Mouse (Mus musculus): ENCODE measurements at regions not wholly inside any gene's neighbourhood (a gene's known extent, or its start where the extent isn't known, plus 50 kb on each side); places are given as distances from the start of the nearest gene placed in this dataset.

DNA sequence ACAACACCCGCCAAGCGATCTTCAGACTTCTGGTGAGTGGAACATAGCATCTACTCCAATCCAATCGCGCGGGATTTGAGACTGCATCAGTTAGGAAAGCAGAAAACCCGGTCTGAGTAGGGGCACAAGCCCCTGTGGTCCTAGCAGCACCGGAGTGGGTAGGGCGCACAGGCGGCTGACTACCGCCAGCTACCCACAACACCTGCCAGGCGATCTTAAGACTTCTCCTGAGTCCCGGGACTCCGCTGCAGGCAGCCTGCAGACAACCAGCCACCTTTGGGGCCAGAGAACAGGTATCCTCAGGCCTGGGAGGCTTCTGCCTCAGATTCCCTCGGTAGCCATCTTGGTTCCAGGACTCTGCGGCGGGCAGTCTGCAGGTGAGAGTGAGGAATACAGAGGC, 208.2 kb upstream of the Pdzrn3 start:
- DNase-seq (ENCODE audit: low read depth): no peak

DNA sequence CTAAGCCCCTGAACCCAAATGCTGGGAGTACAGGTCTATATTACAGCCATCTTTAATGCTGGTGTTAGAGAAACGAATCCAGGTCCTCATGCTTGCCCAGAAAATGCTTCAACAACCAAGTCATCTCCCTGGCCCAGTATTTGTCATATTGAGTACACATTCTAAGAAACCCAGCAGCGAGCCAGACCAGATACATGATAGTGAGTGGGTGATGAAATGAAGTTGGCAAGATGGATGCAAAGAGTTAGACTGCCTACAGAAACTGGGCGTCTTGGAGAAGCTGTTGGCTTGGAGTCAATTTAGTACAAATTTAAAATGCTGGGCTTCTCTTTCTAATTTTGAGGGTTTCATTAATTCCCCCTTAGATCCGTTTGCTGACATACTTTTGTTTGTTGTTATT, 203.1 kb upstream of the Pdzrn3 start:
- DNase-seq (ENCODE audit: low read depth): no peak

DNA sequence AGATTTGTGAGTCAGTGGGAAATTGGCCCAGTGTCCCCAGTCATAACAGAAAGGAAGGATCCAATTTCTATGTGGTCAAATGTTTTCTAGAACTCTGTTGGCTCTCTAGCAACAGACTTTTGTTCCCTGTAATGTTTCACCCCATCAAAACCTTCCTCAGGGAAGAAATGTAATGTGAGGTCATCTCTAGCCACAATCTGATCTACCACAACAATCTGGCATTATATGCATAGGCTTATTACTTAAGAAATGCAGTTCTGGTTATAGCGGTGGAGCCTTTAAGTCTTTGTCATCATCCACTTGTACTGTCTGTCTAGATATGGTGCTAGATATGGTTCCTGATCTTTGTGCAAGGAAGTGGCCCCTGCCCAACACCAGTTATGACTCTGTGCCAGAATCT, 178.4 kb upstream of the Pdzrn3 start:
- DNase-seq (ENCODE audit: low read depth): no peak

DNA sequence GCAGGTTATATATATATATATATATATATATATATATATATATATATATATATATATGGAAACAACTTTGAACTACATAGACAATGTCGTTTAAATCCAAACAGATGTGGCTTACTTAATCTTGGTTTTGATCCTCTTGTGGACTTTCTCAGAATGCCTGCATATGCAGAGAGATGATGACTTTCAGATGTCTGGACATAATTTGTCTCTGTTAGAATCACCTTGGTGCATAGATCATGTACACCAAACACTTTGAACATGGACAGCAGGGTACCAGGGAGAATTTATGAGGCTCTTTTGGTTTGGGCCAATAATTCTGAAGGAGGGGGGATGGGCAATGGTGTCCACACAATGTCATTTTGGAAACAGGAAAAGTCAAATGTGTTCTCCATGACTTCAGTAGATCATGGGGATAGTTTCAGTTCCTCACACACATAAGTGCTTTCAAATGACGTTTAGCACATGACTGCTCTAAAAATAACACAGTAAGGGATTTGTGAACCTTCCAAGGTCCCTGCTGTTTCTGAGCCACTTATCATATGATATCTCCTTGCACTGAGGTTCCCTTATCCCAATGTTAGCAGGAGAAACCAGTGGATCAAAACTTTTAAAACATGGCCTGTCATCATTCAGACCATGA, 177.4 kb upstream of the Pdzrn3 start:
- DNase-seq (ENCODE audit: low read depth): no peak

DNA sequence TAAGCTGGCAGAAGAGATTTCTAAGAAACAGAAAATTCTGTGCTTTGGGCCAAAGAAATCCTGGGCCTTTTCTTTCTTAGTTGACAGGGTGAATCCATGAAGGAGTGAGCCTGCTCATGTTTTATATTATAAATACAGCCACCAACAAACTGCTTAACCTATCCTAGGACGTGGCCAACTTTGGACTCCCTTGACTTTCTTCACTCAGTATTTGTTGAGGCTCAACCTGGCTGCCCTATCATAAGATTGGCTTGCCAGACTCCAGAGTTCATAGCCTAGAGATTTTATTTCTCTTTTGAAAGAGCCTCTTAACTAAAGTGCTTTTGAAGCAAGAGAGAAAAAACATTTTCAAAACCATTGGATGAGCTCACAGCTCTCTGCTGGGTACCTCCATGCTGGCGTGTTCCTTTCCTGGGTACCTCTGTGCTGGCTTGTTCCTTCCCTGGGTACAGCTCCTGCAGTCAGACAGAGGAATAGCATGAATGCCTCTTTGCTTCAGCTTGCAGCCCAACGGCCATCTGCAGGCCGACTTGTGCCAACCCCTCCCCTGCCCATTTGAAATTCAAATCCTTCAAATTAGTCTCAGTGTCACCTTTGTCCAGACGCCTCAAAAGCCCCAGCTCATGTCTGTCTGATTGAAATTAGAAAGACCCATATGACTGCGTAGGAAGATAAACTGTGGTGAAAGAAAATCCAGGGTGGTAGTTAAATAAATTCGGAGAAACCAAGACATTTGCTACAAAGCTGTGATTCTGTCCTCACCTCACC, 173.0 kb upstream of the Pdzrn3 start:
- DNase-seq (ENCODE audit: low read depth): no peak

DNA sequence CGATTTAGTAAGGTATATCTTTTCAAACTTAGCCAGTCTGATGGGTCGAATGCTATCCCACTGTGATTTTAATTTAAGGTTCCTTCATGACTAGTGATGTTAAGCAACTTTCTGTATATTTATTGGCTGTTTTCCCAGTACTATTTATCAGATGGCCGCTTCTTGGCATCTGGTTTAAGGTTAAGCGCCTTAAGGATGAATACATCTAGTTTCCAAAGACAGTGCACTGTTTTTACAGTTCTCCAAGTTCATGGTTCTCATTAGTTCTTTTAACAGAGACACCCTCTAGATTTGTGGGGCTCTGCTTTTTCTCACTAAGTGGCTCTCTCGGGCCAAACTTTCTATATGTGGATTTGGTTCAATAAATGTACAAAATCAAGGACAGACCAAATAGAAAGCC, 159.9 kb upstream of the Pdzrn3 start:
- no peak for DNase-seq (ENCODE audit: low read depth)

DNA sequence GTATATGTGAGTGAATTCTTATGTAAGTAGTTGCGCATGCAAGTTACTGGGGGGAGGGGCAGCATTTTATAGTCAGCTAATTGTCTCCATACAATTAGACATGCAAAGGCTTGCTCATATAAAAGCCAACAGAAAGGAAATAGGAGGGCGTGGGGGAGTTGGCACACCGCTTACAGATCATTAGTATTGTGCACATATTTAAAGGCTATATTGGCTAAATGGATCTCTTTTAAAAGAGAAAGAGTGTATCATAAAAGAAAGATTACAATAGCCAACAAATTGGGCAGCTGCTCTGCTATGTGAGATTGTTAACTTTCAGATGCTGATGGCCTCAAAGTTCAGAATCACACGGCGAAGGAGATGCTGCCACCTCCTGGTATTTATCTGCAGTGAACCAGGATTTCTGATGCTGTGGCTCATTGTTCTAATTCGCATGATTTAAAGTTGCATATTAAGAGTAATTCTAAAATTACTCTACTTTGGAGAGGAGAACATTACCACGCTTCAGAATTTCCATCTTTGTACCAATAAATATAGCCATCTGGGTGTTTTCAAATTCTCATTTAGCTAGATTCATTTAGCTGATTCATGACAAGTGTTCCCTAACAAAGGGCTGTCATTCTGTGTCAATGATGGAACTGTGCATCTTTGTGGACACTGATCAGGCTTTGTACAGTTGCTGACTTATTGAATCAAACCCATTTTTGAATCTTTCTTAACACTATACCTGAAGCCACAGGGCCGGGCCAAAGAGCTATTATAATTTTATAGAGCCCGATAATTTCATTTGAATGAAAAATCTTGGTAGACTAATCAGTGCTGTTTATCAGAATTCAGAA, 156.7 kb upstream of the Pdzrn3 start:
- peak; percentile 4 for DNase-seq (ENCODE audit: low read depth)

DNA sequence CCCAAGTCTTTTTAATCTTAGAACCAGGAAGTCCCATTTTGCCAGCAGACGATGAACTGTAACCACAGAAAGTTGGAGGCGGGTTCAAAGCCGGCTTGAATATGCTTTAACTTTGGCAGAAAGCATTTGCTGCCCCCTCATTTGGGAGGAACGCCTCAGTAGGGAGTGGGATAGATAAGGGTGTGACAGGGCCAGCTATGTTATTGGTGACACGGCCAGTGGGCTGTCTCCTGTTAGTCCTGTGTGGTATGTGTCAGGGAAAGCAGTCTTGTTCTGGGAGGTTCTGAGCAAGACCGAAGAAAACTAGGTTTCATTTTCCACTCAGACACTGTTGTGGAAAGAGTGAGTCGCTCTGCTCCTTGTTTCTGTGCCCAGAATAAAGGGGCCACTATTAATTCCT, 154.7 kb upstream of the Pdzrn3 start:
- DNase-seq (ENCODE audit: low read depth): no peak

DNA sequence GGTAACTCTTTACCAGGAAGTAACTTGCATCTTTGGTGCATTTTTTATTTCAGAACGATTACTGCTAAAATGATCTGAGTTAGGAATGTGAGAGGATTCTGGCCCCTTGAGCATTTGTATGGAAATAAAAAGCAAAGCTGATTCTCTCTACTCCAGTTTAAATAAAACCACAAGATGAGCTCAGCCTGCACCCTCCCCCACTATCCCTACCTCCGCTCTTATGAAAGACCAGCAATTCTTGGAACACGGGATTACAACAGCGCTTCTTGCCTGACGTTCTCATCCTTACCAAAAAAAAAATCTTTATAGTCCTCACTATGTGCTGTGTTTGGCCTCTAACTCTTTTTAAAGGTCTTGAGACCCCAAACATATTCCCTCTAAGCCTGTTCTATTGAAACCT, 154.2 kb upstream of the Pdzrn3 start:
- no peak for DNase-seq (ENCODE audit: low read depth)

DNA sequence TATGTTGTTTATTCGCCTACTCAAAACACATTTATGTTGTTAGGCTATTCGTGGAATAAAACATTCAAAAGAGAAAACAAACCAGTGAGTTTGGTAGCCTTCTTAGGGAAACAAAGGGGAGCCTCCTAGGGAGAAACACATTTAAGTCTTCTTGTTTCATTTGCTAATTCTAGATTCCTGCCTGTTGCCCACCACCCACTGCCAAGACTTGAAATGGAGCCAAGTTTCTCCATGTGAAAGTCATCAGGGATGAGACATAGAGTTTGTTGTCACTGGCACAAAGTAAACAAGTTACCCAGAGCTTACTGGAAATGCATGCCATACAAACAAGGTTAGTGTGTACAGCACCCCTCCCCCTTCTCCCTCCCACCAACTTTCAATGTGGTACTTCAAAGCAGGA, 147.4 kb upstream of the Pdzrn3 start:
- DNase-seq (ENCODE audit: low read depth): no peak

DNA sequence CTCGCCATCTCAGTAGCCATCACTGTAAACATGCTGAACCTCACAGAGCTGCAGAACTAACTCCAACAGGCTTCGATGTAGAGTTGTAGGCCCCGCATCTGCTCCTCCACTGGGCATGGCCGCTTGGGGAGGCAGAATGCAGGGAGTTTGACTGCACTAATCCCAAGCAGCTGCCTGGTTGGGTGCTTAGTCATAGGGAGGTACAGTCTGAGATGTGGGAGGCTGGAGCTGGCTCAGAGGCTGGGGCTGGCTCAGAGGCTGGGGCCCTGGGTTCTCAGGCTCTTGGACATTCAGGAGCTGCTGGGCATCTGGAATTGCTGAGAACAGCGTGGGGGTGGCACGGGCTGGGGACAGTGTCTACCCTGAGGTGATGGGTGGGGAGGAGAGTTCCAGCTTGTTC, 143.6 kb upstream of the Pdzrn3 start:
- no peak for DNase-seq (ENCODE audit: low read depth)

DNA sequence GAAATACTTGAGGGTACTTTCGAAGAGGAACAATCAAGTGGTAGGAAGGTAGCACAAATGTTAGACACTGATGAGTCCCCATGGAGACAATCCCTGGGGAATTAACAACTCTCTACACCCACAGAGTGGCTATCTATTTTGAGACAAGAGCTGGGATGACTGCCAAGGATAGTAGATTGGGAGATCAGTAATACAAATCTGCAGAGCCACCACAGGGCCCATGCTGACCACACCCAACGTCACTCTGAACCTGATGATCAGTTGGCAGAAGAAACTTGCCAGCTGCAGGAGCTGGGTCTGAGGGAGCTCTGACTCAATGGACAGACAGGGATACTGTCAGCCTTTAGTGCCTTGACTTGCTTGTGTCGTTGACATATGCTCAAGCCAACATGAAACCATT, 143.1 kb upstream of the Pdzrn3 start:
- no peak for DNase-seq (ENCODE audit: low read depth)

DNA sequence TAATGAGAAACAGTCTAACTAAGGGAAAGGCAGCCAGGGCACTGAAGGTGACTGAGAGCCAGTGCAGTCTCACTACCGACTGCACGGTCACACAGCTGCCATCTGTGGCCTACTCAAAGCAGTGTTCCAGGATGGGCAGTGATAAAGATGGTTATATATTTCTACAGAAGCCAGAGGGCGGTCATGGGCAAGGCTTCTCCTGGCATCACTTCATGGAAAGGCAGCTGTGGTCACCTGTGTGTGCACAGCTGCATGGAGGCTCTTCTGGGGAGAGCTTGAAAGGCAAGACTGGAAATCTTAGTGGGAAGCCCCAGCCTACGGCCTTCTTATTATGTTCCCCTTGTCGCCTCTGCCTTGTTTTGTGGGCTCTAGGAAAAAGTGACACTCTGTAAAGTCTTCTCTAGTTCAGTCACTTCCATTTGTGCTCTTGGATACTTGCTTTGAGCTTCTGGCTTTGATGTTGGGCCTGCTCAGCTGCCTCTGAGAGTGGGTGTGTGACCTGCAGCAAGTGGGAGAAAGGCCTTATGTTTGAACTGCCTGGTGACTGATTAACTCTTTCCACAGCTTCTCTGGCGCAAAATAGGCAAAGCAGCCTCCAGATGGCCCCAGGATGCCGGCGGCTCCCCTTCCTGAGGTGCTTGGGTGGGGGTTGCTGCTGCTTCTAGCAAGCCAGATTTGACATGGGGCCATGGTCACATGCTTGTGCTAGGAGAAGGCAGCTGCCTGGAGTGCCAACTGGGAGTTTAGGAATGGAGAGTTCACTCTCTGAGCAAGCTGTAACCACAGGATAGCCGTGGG, 141.4 kb upstream of the Pdzrn3 start:
- no peak for DNase-seq (ENCODE audit: low read depth)

DNA sequence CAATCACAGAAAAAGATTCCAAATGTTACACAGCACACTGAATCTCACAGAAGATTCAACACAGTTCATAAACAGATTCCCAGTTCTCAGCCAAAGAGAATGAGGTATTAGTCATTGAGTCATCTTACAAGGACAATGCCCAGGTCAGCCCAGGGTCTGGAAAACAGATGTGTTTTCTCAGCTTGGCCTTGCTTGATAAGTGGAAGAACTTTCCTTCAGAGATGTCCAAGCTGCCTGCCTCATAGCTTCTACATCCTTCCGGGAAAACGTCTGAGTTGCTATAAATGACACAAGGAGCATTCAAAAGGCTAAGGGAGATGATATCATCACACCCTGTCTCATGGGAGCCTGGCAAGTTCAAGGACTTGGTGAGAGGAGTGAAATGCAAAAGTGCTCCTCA, 139.9 kb upstream of the Pdzrn3 start:
- no peak for DNase-seq (ENCODE audit: low read depth)

DNA sequence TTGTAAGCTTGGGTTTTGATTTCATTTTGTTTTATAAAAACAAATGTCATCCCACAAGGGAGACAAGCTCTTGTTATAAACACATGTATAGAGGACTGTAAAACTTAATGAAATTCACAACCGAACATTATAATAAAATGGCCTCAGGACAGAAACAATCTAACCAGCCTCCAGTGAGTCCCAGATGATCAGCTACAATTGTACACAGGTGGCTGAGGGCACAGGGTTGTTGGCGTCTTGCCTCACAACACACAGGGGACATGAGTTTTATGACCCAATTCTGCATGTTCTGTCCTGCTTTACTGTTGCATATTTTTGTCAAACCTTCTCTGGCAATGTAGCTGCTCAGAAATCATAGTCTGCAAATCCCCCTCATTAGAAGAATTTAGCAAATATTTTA, 136.0 kb upstream of the Pdzrn3 start:
- DNase-seq (ENCODE audit: low read depth): no peak

DNA sequence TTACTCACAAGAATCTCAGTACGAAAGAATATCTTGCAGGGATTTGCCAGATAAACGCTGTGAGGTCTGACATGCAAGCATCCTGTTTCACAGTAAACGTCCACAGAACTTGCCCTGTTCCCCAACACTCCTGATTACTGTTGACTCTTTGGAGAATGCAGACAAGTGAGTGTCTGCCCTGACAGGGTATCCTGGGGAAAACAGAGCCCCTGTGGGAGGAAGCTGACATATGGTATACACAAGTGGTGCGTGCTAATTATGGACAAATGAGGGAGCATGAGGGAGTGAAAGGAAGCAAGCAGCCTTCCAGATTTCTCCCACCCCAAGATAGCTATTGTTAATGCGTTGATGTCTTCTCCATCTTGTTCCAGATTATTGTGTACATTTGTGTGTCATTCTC, 124.5 kb upstream of the Pdzrn3 start:
- no peak for DNase-seq (ENCODE audit: low read depth)

DNA sequence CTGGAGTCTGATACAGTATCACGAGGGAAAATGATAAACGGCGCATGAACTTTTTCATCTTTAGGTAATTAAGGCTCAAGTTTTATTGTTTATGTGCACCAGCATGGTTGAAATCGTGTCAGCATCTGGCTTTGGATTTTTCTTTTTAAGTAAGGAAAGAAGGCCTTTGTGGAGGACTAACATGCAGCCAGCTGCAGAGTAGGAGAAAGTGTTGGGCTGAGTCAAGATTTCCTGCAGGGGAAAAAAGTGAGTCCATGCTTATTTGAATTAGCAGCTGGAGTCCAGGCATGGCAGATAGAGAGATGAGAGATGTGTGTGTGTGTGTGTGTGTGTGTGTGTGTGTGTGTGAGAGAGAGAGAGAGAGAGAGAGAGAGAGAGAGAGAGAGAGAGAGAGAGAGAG, 124.0 kb upstream of the Pdzrn3 start:
- no peak for DNase-seq (ENCODE audit: low read depth)

DNA sequence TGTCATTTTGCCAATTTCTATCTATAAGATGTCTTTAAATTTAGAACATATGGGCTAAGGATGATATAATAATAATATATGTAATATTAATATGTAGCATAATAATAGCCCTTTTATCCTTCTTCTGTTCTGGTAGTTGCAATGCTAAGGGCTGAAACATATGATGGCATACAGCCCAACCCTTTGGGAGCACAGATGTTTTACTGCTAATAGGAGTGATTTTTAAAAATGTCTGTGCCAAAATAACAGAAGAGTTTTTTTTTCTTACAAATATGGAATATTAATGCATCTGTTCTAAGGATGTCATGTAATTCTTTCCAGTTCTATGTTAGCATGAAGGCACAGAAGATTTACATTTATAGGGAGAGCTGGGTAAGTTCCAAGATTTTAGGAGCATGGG, 122.5 kb upstream of the Pdzrn3 start:
- no peak for DNase-seq (ENCODE audit: low read depth)

DNA sequence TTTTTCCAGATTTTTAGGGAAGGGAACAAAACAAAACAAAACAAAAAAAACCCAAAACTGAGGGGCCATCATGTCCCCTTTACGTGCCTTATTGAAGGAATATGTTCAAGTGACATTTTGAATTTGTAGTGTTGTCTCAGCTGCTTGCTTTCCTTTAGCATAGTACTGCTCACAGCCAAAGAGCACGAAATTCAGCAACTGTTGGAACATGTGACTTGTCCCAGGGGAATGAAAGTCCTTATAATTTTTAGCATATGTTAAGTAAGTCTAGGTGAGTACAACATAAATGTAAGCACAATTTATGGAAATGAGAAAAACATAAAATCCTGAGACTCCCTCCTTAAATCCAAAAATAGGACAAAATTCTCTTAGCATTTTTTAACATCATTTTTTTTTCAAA, 110.8 kb upstream of the Pdzrn3 start:
- no peak for DNase-seq (ENCODE audit: low read depth)

DNA sequence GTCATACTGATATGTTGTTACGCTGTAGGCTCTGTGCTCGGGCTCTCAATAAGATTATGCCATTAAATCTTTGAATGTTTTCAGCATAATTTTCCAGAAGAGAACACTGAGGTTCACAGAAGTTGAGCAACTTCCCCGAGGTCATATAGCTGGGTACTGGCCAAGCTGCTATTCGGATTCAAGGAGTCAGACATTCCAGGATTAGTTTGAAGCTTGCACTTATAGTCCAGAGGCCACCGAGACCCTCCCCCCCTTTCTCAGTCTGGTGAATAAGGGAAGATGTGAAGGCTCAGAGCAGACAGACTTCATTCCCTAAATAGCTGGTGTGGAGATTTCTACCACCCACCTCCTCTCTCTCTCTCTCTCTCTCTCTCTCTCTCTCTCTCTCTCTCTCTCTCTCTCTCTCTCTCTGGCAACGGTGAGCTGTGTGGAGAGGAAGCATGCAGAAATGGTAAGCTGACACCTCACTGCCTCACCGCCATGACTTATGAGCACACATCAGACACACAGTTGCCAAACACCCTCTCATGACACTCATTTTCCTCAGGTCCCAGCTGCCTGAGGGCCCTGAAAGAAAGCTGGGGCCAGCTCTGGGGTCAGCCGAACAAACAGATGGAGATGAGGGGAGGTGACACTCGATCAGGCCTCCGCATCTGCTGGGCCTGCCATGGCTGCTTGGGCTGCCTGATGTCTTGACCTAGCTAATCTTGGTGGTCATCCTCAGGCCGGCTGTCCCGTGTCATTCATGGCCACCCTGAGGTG, 107.0 kb upstream of the Pdzrn3 start:
- no peak for DNase-seq (ENCODE audit: low read depth)

DNA sequence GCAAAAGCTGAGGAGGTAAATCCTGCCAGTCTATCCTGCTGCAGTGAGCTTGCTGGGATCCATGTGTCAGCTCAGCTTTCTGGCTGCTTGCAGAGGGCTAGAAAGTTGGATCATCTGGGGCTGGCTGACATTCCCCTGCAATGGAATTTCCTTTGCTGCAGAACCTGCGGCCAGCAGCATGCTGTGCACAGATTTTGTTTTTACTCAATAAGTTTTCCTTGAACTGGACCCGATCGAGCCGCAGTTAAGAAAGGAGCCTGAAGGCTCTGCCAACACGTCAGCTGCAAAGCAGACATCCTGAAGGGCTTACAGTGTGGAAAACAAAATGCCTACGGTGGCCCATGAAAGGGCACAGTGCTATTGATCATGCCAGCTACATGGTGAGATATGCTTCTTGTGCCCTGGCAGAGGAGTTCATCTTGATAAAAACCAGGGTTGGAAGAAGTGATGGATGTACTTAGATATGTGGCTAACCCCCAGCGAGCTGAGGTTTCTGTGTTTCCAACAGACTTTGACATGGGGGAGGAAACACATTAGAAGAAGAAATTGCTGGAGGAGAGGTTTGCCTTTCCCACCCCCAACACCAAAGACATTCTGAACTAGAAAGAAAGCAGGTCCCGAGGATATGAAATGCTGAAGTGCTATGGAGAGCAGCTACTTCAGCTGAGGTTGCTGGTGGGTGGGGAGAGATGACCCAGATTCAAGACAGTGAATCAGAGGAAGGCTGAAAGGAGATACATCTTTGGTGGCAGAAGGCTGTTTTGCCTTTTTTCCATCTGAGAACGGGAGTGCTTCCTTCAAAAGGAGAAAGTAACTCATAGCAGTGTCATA, 105.2 kb upstream of the Pdzrn3 start:
- no peak for DNase-seq (ENCODE audit: low read depth)

All from 416B (cell line).